Mouse (Mus musculus) cerebellum, postnatal 25 days (tissue): ENCODE results near the gene Pilrb1.
A peak's percentile ranks its signal among the peaks of the same experiment; 100 is the strongest.

Source experiments
- DNase-seq, 2 experiments: peaks; one replicate each; pipeline ENCODE4 v3.0.0; 2021; ENCODE audit warnings: mixed read lengths in 2 of 2

The Pilrb1 gene

DNA sequence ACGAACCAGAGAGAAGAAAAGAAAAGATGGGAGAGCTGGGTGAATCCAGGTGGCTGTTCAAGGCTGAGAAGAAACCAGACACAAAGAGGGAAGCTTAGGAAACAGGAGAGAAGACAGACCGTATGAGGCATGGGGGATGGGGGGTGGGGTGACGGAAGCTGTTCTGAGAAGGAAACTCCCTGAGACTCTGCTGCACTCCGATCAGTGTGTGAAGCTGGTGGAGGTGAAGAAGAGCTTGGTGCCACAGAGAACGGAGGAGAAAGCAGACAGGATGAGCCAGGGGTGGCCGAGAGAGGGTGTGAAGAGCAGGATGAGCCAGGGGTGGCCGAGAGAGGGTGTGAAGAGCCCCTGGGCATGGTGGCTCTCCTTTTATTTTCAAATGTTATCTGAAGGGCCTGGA is 31.5 kb downstream of the Pilrb1 start:
- no peak for DNase-seq

DNA sequence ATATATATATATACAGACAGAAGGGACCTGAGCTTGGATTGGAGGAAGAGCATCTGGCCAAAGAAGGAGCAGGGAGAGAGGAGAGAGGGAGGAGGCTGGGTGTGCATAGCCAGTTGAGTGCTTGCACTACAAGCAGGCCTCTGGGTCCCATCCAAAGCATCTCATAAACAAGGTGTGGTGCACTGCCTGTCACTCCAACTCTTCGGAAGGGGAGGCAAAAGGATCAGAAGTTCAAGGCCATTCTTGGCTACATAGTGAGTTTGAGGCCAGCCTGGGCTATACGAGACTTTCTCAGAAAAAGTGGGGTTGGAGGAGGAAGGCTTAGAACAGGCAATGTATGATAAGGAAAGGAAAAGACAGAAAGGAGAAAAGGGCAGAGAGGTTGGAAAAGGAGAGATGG is 31.9 kb downstream of the Pilrb1 start:
- no peak for DNase-seq

DNA sequence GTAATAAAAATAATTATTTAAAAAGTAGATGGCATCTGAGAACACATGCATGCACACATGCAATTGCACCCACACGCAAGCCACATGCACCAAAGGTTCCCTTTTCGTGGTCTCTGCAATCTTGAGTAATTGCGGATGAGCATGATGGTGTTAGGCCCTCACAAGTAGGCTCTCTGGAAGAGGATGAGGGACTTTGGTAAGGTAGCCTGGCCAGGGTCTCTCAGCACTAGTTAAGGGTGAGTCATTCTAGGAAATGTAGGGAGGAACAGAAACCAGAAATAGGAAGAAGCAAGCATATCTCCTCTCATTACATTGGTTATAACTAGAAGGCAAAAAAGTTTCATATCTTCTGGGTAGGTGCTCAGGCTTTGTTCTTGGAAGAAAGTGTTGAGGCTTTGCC is 32.9 kb downstream of the Pilrb1 start:
- DNase-seq = no peak

DNA sequence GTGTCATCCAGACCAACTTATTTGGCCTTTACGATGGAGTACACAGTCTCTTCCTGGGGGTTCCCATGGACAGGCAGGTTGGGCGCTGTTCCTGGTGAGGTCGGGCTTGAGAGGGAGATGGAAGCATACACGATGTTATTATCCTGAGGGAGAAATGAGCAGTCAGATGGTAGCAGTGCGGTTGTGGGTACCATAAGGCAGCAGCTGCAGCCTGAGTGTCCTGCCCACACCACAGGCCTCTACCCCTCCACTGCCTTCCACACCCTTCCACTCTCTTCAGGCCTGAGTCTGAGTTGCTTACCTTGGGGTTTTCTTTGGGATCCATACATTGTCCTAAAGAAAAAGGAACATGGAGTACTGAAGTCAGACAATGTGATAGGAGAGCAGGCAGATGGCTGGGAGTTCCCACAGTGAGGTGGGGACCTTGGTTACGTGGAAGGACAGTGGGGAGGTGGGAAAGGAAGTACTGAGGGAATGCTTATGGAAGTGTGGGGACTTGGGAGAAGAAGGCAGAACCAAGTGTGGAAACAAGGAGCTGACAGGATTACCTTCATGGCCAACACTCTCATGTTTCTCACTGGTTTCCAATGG is 34.4 kb downstream of the Pilrb1 start:
- no peak for DNase-seq

DNA sequence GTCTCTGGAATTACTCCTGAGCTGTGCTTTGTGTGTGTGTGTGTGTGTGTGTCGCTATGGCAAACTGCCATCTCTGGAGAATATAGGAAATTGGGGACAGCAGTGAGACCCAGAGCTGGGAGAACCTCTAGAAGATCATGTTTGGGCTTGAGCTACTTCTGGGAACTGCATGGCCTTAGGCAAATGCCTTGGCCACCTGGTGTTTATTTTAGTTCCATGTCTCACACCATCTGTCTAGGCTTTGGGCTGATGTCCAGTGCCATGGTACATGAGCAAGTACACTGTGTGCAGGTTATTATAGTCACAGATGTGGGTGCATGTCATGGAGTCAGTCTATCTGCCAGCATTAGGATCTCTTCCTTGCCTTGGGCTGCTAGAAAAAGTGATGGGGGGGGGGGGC is 35.3 kb downstream of the Pilrb1 start:
- DNase-seq = peak; percentile 6 to 7

DNA sequence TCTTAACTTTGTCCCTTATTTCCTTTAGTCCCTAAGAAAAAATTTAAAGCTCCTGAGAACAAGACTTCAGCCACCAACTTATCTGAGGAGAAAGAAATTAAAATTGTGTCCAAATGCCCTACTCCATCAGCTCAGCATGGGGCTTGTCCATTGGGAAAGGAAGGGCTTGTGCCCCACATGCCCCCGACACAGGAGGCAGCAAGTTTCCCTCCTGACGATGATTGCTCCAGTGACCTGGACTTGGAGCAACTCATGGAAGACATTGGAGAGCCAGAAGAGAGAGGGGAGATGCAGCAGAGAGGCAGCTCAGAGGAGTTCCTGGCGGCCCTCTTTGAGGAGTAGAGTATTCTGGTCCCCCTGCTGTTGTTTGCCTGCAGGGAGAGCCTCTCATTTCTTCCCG is 35.8 kb downstream of the Pilrb1 start:
- DNase-seq = no peak

DNA sequence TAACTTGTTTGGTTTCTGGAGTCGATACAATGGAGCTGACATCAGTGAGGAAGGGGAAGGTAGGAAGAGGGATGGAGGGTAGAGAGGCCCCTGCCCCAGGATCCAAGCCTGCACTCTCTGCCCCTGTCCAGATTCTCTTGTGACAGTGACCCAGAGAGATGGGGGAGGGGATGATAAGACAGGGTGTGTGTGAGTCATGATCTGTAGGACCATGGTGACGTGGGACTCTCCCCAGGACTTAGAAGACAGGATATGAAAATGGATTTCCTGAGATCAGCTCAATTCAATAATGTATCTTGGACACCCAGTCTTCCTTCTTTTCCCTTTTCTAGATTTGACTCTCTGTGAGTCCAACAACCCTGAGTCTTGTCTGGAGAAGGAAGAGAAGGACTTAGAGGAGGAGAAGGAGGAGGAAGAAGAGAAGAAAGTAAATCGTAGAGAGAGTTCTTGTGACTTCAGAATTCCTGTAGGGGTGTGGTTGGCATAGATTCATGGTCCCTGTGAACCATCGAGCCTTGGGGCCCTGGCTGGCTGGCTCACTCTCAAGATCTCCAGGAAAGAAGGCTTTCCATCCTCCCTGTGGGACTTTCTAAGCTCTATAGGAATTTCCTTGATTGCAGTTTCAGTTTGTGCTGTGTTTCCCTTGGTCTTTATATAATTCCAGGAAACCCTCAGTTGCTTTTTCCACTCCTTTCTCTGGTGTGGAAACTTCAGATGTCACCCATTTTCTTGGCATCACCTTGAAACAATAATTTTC is 40.3 kb downstream of the Pilrb1 start:
- DNase-seq = no peak

DNA sequence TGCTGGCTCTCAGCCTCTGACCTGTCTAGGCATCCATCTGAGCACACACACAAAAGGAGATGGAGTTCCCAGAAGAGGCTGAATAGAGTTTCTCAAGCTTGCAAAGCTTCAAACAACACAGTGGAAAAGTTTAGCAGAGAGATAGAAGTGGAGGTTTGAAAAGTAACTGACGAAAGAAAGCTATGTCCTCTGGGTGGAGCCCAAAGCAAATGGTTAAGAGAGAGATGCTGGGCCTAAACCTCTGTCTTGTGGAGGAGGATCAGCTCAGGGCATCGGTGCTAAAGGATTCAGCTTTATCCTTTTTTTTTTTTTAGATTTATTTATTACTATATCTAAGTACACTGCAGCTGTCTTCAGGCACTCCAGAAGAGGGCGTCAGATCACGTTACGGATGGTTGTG is 49.6 kb downstream of the Pilrb1 start:
- no peak for DNase-seq

DNA sequence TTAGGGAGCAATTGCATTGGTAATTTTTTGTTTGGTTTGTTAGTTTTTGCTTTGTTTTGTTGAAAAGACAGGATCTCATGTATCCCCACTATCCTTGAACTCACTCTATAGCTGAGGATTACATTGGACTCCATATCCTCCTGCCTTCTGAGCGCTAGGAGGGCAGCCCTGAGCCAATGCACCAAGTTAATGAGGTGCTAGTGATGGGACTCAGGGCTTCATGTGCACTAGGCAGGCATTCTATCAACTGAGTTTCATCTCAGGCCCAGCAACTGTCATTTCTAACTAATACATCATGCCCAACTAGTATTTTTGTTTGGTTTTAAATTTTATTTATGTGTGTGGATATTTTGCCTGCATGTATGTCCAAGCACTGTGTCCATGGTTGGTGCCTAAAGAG is 51.7 kb downstream of the Pilrb1 start:
- DNase-seq = no peak
